Mouse (Mus musculus): ENCODE measurements around the gene Dnmt1.

- TF ChIP-seq CTCF (IDR thresholded peaks at IDR 0.05; ENCODE audit: low read depth, low read length) (no peak), TAL1 (conservative IDR thresholded peaks at IDR 0.05; ENCODE audit: low read depth, low read length) (no peak)
Measured at GRCm38 (mm10) chr9:20972141-20972992, 12.7 kb upstream of the Dnmt1 start.

Measured in G1E (cell line).